Comparison of ENCODE assay signal across 6 mouse cellular contexts in genomic region chr4:141556163-141556562, GRCm38 (mm10). TPM values are rescaled to one million over a fixed set of nuclear protein-coding genes. Genes with fewer than 3 reads are reported as not detected.
DNase-seq lines count a peak whose midpoint lies in the region; ATAC-seq and TF ChIP-seq lines count a peak whose summit lies in the region.
"Not testable (repeated sequence)": the region's sequence is repeated elsewhere in the genome, so short reads cannot be mapped to it uniquely, and the experiment has no call there.
"Had no signal": no experiment of that assay in that cellular context is flagged by ENCODE, and none has a peak within 500 bp of the region (broad histone marks: within the 10 kb centered on the region; RNA-seq: fewer than 3 reads in every experiment).

No protein-coding gene starts in this region.

- H3K4me2 ChIP-seq in embryonic facial prominence, embryonic 13.5 days; midbrain, embryonic 14.5 days (ENCODE audit: low read length); neural tube, embryonic 13.5 days: not testable (repeated sequence)

- H3K27ac ChIP-seq in embryonic facial prominence, embryonic 13.5 days, result peak overlapping the region; percentile 23; the same call in 1 of the 2 replicates
- H3K27ac ChIP-seq in gastrocnemius, adult 2 months, result peak overlapping the region; percentile 12; the same call in 1 of the 2 replicates
- H3K27ac ChIP-seq in layer of hippocampus, adult 2 months, result not testable (repeated sequence)
- peak overlapping the region; percentile 28; the same call in 1 of the 2 replicates for H3K27ac ChIP-seq in midbrain, embryonic 14.5 days (replicated peaks; ENCODE audit: low read depth, low read length)
- peak overlapping the region; percentile 53 for H3K27ac ChIP-seq in neural tube, embryonic 13.5 days (replicated peaks)

- H3K27me3 ChIP-seq in embryonic facial prominence, embryonic 13.5 days; midbrain, embryonic 14.5 days (ENCODE audit: control insufficient read depth, insufficient read depth, low read length); neural tube, embryonic 13.5 days: not testable (repeated sequence)

- intact Hi-C loops in gastrocnemius, adult 2 months (cut with DNase I), result loop anchor here (5.0 kb wide), 1 partner anchor 54 kb away; no protein-coding TSS in a partner anchor

- not testable (repeated sequence) for H3K36me3 ChIP-seq in embryonic facial prominence, embryonic 13.5 days; midbrain, embryonic 14.5 days (ENCODE audit: control insufficient read depth, insufficient read depth, low read length); neural tube, embryonic 13.5 days

- not testable (repeated sequence) for DNase-seq in gastrocnemius, adult 2 months; layer of hippocampus, adult 2 months (ENCODE audit: low spot score in 2 of 2)
- DNase-seq in midbrain, embryonic 14.5 days, result peak; percentile 65

- H3K9ac ChIP-seq in embryonic facial prominence, embryonic 13.5 days; midbrain, embryonic 14.5 days (replicated peaks; ENCODE audit: low read length); neural tube, embryonic 13.5 days: not testable (repeated sequence)

- TF ChIP-seq CTCF in gastrocnemius, adult 2 months (IDR thresholded peaks at IDR 0.05), result not testable (repeated sequence)
- peak; percentile 19; the same call in 1 of the 2 replicates for TF ChIP-seq CTCF in layer of hippocampus, adult 2 months (conservative IDR thresholded peaks at IDR 0.05)

- WGBS in embryonic facial prominence, embryonic 13.5 days, result 87% methylated on average over 6 of the region's 6 CpGs
- WGBS in midbrain, embryonic 14.5 days, result 64% methylated on average over 6 of the region's 6 CpGs
- 51% methylated on average over 6 of the region's 6 CpGs for WGBS in neural tube, embryonic 13.5 days

- not testable (repeated sequence) for H3K4me3 ChIP-seq in embryonic facial prominence, embryonic 13.5 days; gastrocnemius, adult 2 months; layer of hippocampus, adult 2 months; midbrain, embryonic 14.5 days (replicated peaks; ENCODE audit: low read depth, low read length); neural tube, embryonic 13.5 days

- H3K4me1 ChIP-seq in embryonic facial prominence, embryonic 13.5 days, result peaks cover 23% of the 10 kb centered on the region
- peaks cover 13% of the 10 kb centered on the region for H3K4me1 ChIP-seq in midbrain, embryonic 14.5 days (ENCODE audit: control insufficient read depth, insufficient read depth, low read length)
- peaks cover 20% of the 10 kb centered on the region for H3K4me1 ChIP-seq in neural tube, embryonic 13.5 days (replicated peaks)

- H3K9me3 ChIP-seq in embryonic facial prominence, embryonic 13.5 days; midbrain, embryonic 14.5 days (ENCODE audit: control insufficient read depth, low read length); neural tube, embryonic 13.5 days: not testable (repeated sequence)

- not testable (repeated sequence) for ATAC-seq in embryonic facial prominence, embryonic 13.5 days (ENCODE audit: insufficient number of reproducible peaks, insufficient read depth, low FRiP score, low TSS enrichment, low read depth)
- ATAC-seq in midbrain, embryonic 14.5 days (ENCODE audit: low FRiP score, low TSS enrichment), result peak; percentile 57; the same call in 1 of the 2 replicates
- 0 out of 2 replicates have a peak, but pooled peaks have one; percentile 24 for ATAC-seq in neural tube, embryonic 13.5 days (ENCODE audit: low read depth)

RNA-seq across cellular contexts. Expression of gene Spen, which starts 17.8 kb away (rescaled TPM):
- polyA plus RNA-seq in embryonic facial prominence, embryonic 13.5 days (2015; fragmentation: Nextera tagmentation; extraction: Ambion mirVana), result 11.6 and 12.7 TPM in 2 replicates
- total RNA-seq in gastrocnemius, adult 2 months (2021), result 10 to 100 TPM; 23.3 to 25.1 TPM
- total RNA-seq in layer of hippocampus, adult 2 months (2021), result 10 to 100 TPM; 56.0 to 68.1 TPM
- polyA plus RNA-seq in midbrain, embryonic 14.5 days (2014; fragmentation: Nextera tagmentation; extraction: Ambion mirVana), result 17.3 and 23.9 TPM in 2 replicates
- polyA plus RNA-seq in neural tube, embryonic 13.5 days (2015; fragmentation: Nextera tagmentation; extraction: Ambion mirVana), result 13.8 and 19.5 TPM in 2 replicates

RNA-seq across cellular contexts. Expression of gene Fblim1, which starts 49.7 kb away (rescaled TPM):
- 49.0 and 56.1 TPM in 2 replicates for polyA plus RNA-seq in embryonic facial prominence, embryonic 13.5 days (2015; fragmentation: Nextera tagmentation; extraction: Ambion mirVana)
- 1 to 10 TPM; 1.1 to 1.5 TPM for total RNA-seq in gastrocnemius, adult 2 months (2021)
- total RNA-seq in layer of hippocampus, adult 2 months (2021), result under 1 TPM; 0.47 to 0.90 TPM
- 32.6 and 34.2 TPM in 2 replicates for polyA plus RNA-seq in midbrain, embryonic 14.5 days (2014; fragmentation: Nextera tagmentation; extraction: Ambion mirVana)
- polyA plus RNA-seq in neural tube, embryonic 13.5 days (2015; fragmentation: Nextera tagmentation; extraction: Ambion mirVana), result 32.1 and 36.6 TPM in 2 replicates
- total RNA-seq: MEL had no signal
